Mouse (Mus musculus): ENCODE measurements around the gene Dgkz. TPM values are rescaled to one million over a fixed set of nuclear protein-coding genes. Genes with fewer than 3 reads are reported as not detected.

Dgkz gene
- polyA plus RNA-seq, 1 experiment from 2014 or later: 53.2 TPM

DNA sequence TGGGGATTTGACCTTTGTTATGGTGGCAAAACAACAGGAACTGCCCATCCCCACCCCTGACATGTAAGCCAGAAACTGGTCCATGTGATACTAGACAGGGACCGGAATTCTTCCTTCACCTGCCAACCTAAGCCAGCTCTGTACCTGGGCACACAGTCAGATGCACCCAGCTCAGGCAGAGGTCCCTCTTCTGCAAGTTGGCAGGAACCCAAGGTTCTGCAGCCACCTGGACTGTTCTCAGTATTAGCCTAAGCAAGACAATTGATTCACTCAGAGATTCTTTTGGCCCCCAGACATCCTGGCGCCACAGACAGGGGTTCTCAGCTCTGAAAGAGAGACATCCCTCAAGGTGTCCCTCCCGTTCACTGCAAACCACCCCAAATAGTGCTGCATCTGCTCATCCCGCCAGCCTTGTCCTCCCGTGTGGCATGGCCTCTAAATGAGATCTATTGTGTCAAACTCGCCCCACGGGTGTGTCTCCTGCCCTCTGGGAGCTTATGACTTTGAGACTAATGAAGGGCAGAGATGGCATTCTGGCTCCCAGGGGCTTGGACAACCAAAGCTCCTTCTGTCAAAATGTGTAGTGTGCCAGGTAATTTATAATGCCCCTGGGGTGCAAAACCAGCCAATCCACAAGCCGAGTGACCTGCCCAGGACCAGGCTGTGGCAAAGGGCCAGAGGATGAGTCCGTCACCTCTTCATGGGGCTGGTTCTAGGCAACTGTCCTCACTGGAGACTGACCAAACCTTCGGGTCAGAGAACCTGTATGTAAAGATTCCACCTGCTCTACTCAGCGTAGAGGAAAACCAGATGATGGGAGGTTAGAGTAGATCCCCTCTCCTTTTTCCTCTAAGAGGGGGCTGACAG is 15.9 kb downstream of the Dgkz start:
- Histone ChIP-seq H3K4me2 (replicated peaks; ENCODE audit: low read depth) (peak overlapping the region; percentile 30; the same call in 1 of the 2 replicates), H3K9me3 (ENCODE audit: control insufficient read depth) (no peaks in the 10 kb centered on the region), H3K27me3 (replicated peaks; ENCODE audit: control insufficient read depth, insufficient read depth, low read length) (no peaks in the 10 kb centered on the region), H3K4me1 (replicated peaks; ENCODE audit: control insufficient read depth, insufficient read depth, low read length) (peaks cover 26% of the 10 kb centered on the region; the same call in 1 of the 2 replicates), H3K27ac (ENCODE audit: low read depth, low read length) (peak overlapping the region; percentile 35; the same call in 1 of the 2 replicates), H3K36me3 (ENCODE audit: control insufficient read depth, insufficient read depth) (no peaks in the 10 kb centered on the region; the same call in 1 of the 2 replicates), H3K9ac (ENCODE audit: low read depth, low read length) (0 out of 2 replicates have a peak overlapping the region, but pooled peaks have one; percentile 17), H3K4me3 (ENCODE audit: low read depth, low read length) (no peak overlapping the region)
- TF ChIP-seq CTCF (IDR thresholded peaks at IDR 0.05; ENCODE audit: low read depth): no peak
- WGBS: 55% methylated on average over 11 of the region's 11 CpGs
- no peak for ATAC-seq

DNA sequence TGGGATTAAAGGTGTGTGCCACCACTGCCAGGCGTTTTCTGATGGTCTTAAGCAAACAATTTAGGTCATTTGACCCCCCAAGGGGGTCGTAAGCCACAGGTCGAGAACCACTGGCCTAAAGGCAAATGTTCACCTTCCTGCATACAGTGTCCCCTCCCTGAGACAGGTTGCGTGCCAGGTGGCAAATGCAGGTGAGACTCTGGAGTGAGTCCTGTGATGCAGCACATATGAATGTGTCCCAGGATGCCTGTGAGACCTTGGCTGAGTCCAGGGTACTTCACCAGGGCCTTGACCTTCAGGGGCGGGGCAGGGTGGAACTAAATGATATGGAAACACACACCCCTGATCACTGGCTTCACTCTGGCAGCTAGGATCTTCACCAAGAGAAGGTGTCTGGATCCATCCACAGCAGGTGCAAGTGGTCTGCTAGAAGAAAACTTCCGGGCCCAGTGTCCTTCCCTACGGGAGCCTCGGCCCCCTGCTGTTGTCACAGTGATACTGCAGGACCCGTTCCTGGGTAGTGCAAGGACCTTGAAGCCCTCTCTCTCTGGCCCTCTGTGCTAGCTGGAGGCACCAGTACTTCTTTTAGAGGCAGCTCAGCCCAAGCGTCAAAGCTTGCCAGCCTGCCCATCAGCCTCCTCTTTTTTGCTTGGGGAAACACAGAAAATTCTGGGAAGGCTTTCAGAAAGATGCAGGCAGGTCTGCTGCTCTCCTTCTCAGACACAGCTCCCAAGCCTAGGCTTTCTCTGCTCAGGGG is 16.8 kb downstream of the Dgkz start:
- no peak overlapping the region for H3K4me3 ChIP-seq (ENCODE audit: low read depth, low read length)
- ATAC-seq: no peak
- peaks cover 23% of the 10 kb centered on the region; the same call in 1 of the 2 replicates for H3K4me1 ChIP-seq (replicated peaks; ENCODE audit: control insufficient read depth, insufficient read depth, low read length)
- peak overlapping the region; percentile 30; the same call in 1 of the 2 replicates for H3K4me2 ChIP-seq (replicated peaks; ENCODE audit: low read depth)
- H3K27me3 ChIP-seq (replicated peaks; ENCODE audit: control insufficient read depth, insufficient read depth, low read length): no peaks in the 10 kb centered on the region
- WGBS: 32% methylated on average over 10 of the region's 10 CpGs
- no peaks in the 10 kb centered on the region for H3K9me3 ChIP-seq (ENCODE audit: control insufficient read depth)
- TF ChIP-seq CTCF (IDR thresholded peaks at IDR 0.05; ENCODE audit: low read depth): peak; percentile 85
- H3K36me3 ChIP-seq (ENCODE audit: control insufficient read depth, insufficient read depth): no peaks in the 10 kb centered on the region; the same call in 1 of the 2 replicates
- H3K9ac ChIP-seq (ENCODE audit: low read depth, low read length): 0 out of 2 replicates have a peak overlapping the region, but pooled peaks have one; percentile 17
- H3K27ac ChIP-seq (ENCODE audit: low read depth, low read length): no peak overlapping the region; the same call in 1 of the 2 replicates

DNA sequence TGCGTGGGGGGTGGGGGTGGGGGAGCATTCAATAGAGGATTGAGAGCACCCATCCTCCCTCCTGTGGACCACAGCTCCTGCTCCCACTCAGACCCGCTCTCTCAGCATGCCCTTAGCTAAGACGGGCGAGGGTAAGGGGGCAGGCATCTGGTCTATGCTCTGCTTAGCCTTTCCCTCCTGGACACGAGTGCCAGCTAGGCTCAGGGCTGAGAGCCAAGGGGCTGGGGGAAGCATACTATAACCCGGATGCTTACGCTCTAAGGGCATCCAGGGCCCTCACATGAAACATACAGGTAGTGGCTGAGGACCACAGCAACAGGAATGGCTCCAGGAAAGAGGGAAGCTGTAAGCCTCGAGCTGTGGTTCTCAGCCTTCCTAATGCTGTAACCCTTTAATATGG is 17.6 kb downstream of the Dgkz start:
- Histone ChIP-seq H3K4me2 (replicated peaks; ENCODE audit: low read depth) (no peak overlapping the region), H3K9ac (ENCODE audit: low read depth, low read length) (no peak overlapping the region), H3K36me3 (ENCODE audit: control insufficient read depth, insufficient read depth) (no peaks in the 10 kb centered on the region; the same call in 1 of the 2 replicates), H3K27ac (ENCODE audit: low read depth, low read length) (no peak overlapping the region), H3K4me1 (replicated peaks; ENCODE audit: control insufficient read depth, insufficient read depth, low read length) (peaks cover 23% of the 10 kb centered on the region; the same call in 1 of the 2 replicates), H3K4me3 (ENCODE audit: low read depth, low read length) (no peak overlapping the region), H3K9me3 (ENCODE audit: control insufficient read depth) (no peaks in the 10 kb centered on the region), H3K27me3 (replicated peaks; ENCODE audit: control insufficient read depth, insufficient read depth, low read length) (no peaks in the 10 kb centered on the region)
- no peak for ATAC-seq
- no peak for TF ChIP-seq CTCF (IDR thresholded peaks at IDR 0.05; ENCODE audit: low read depth)
- WGBS: 80% methylated on average over 8 of the region's 8 CpGs

DNA sequence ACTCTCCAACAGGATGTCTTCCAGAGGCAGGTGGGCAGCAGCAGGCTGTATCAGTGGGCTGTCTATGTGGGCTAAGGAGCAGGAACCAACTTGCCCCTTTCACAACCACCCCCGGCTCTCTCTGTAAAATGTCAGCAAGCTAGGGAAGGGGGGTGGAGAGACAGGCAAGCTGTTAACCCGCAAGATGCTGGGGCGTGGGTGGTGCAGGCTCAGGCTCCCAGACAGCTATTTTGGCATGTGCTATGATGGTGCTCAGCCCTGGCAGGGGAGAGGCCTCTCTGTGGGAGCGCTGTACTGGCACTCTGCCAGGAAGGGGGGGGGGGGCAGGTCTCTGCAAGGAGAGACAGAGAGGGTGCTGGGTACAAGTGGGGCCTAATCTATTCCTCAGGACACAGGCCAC is 18.6 kb downstream of the Dgkz start:
- TF ChIP-seq CTCF (IDR thresholded peaks at IDR 0.05; ENCODE audit: low read depth): no peak
- no peak overlapping the region for H3K4me3 ChIP-seq (ENCODE audit: low read depth, low read length)
- H3K27me3 ChIP-seq (replicated peaks; ENCODE audit: control insufficient read depth, insufficient read depth, low read length): no peaks in the 10 kb centered on the region
- H3K9ac ChIP-seq (ENCODE audit: low read depth, low read length): no peak overlapping the region
- no peak for ATAC-seq
- H3K27ac ChIP-seq (ENCODE audit: low read depth, low read length): peak overlapping the region; percentile 7; the same call in 1 of the 2 replicates
- H3K9me3 ChIP-seq (ENCODE audit: control insufficient read depth): no peaks in the 10 kb centered on the region
- H3K36me3 ChIP-seq (ENCODE audit: control insufficient read depth, insufficient read depth): no peaks in the 10 kb centered on the region; the same call in 1 of the 2 replicates
- peaks cover 23% of the 10 kb centered on the region; the same call in 1 of the 2 replicates for H3K4me1 ChIP-seq (replicated peaks; ENCODE audit: control insufficient read depth, insufficient read depth, low read length)
- WGBS: 11% methylated on average over 4 of the region's 4 CpGs
- H3K4me2 ChIP-seq (replicated peaks; ENCODE audit: low read depth): peak overlapping the region; percentile 24; the same call in 1 of the 2 replicates

DNA sequence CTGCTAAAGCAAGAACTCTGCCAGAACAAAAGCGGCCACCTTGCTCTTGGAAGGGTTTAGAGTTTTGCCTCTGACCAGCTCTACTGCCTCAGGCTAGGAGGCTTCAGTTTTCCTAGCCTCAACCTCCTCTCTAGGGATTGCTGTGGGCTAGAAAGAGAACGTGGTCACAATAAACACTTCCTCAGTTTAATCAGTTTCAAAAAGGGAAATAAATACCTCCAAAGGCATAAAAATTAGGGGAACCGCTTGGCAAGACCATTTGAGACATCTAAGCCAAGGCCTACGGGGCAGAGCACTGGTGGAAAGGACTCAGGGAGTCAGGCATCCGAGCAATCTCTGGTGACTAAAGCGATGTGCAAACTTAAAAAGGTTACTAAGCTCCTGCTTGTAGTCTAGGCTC is 19.8 kb downstream of the Dgkz start:
- H3K36me3 ChIP-seq (ENCODE audit: control insufficient read depth, insufficient read depth): no peaks in the 10 kb centered on the region; the same call in 1 of the 2 replicates
- no peak for ATAC-seq
- peaks cover 18% of the 10 kb centered on the region; the same call in 1 of the 2 replicates for H3K4me1 ChIP-seq (replicated peaks; ENCODE audit: control insufficient read depth, insufficient read depth, low read length)
- no peak overlapping the region for H3K4me3 ChIP-seq (ENCODE audit: low read depth, low read length)
- H3K4me2 ChIP-seq (replicated peaks; ENCODE audit: low read depth): no peak overlapping the region
- H3K9me3 ChIP-seq (ENCODE audit: control insufficient read depth): no peaks in the 10 kb centered on the region
- H3K27ac ChIP-seq (ENCODE audit: low read depth, low read length): no peak overlapping the region
- TF ChIP-seq CTCF (IDR thresholded peaks at IDR 0.05; ENCODE audit: low read depth): no peak
- no peaks in the 10 kb centered on the region for H3K27me3 ChIP-seq (replicated peaks; ENCODE audit: control insufficient read depth, insufficient read depth, low read length)
- 82% methylated on average over 6 of the region's 6 CpGs for WGBS
- H3K9ac ChIP-seq (ENCODE audit: low read depth, low read length): no peak overlapping the region
